In genomic region chr5:103191577-103191976, GRCm38 (mm10) we compare ENCODE assay signal across 17 mouse cellular contexts. TPM values are rescaled to one million over a fixed set of nuclear protein-coding genes. Genes with fewer than 3 reads are reported as not detected.
DNase-seq lines count a peak whose midpoint lies in the region; ATAC-seq and TF ChIP-seq lines count a peak whose summit lies in the region.
"Had no signal": no experiment of that assay in that cellular context is flagged by ENCODE, and none has a peak within 500 bp of the region (broad histone marks: within the 10 kb centered on the region; RNA-seq: fewer than 3 reads in every experiment).

No protein-coding gene starts in this region.

- H3K4me2 ChIP-seq in forebrain, embryonic 13.5 days = no peak overlapping the region
- no peak overlapping the region for H3K4me2 ChIP-seq in hindbrain, embryonic 16.5 days (ENCODE audit: low read length)

- no peak overlapping the region for H3K4me3 ChIP-seq in ES-Bruce4 (ENCODE audit: low read depth, low read length)
- no peak overlapping the region for H3K4me3 ChIP-seq in forebrain, embryonic 13.5 days
- no peak overlapping the region for H3K4me3 ChIP-seq in hindbrain, embryonic 16.5 days (ENCODE audit: low read length)
- H3K4me3 ChIP-seq: heart, adult 2 months had no signal

- H3K9ac ChIP-seq in ES-Bruce4 (ENCODE audit: low read depth, poor library complexity, severe bottlenecking) = no peak overlapping the region
- no peak overlapping the region for H3K9ac ChIP-seq in forebrain, embryonic 13.5 days
- H3K9ac ChIP-seq in hindbrain, embryonic 16.5 days (ENCODE audit: low read depth, low read length) = no peak overlapping the region

- peaks cover 7% of the 10 kb centered on the region for H3K4me1 ChIP-seq in ES-Bruce4 (ENCODE audit: control insufficient read depth, insufficient read depth, low read length)
- peaks cover 38% of the 10 kb centered on the region for H3K4me1 ChIP-seq in forebrain, embryonic 13.5 days
- peaks cover 2% of the 10 kb centered on the region for H3K4me1 ChIP-seq in hindbrain, embryonic 16.5 days (ENCODE audit: control insufficient read depth, insufficient read depth, low read depth, low read length)

- H3K9me3 ChIP-seq in ES-Bruce4 (replicated peaks; ENCODE audit: control insufficient read depth, insufficient read depth, low read length, poor library complexity, severe bottlenecking) = no peaks in the 10 kb centered on the region
- H3K9me3 ChIP-seq in forebrain, embryonic 13.5 days (replicated peaks) = no peaks in the 10 kb centered on the region
- peaks cover 4% of the 10 kb centered on the region for H3K9me3 ChIP-seq in hindbrain, embryonic 16.5 days (ENCODE audit: control insufficient read depth, low read length)

- no peak for TF ChIP-seq POLR2A in ES-Bruce4 (IDR thresholded peaks at IDR 0.05; ENCODE audit: insufficient read depth, low read length)

- peak; percentile 80 for ATAC-seq in forebrain, embryonic 13.5 days
- ATAC-seq in hindbrain, embryonic 16.5 days = 0 out of 2 replicates have a peak, but pooled peaks have one; percentile 46
- no peak for ATAC-seq in megakaryocyte, adult 5-6 weeks (ENCODE audit: poor library complexity, severe bottlenecking)
- ATAC-seq: Patski had no signal

- 16% methylated on average over 4 of the region's 4 CpGs for WGBS in forebrain, embryonic 13.5 days
- WGBS in hindbrain, embryonic 16.5 days = 13% methylated on average over 4 of the region's 4 CpGs

- TF ChIP-seq CTCF in ES-Bruce4 (IDR thresholded peaks at IDR 0.05; ENCODE audit: low read depth, low read length) = no peak

- peak; percentile 10 for DNase-seq in embryo, embryonic 10.5 days (ENCODE audit: low spot score)
- no peak for DNase-seq in embryo, embryonic 10 days (ENCODE audit: low spot score)
- no peak for DNase-seq in lung, postnatal 14 days
- DNase-seq in gastrocnemius, postnatal 25 days = no peak
- DNase-seq: adrenal gland, adult 2 months; cerebellum, adult 9-11 months; heart, adult 2 months; kidney, adult 9 months; thymus, postnatal 4 days had no signal

- no peak overlapping the region for H3K27ac ChIP-seq in ES-Bruce4 (ENCODE audit: insufficient read depth, low read length)
- peak overlapping the region; percentile 64 for H3K27ac ChIP-seq in forebrain, embryonic 13.5 days
- no peak overlapping the region for H3K27ac ChIP-seq in hindbrain, embryonic 16.5 days (ENCODE audit: low read depth, low read length)
- H3K27ac ChIP-seq: heart, adult 2 months; stomach, postnatal 0 days had no signal

- no peaks in the 10 kb centered on the region for H3K27me3 ChIP-seq in ES-Bruce4 (ENCODE audit: control insufficient read depth, insufficient read depth, low read length, poor library complexity, severe bottlenecking)
- H3K27me3 ChIP-seq in forebrain, embryonic 13.5 days = no peaks in the 10 kb centered on the region
- H3K27me3 ChIP-seq in hindbrain, embryonic 16.5 days (replicated peaks; ENCODE audit: control insufficient read depth, insufficient read depth, low read length) = no peaks in the 10 kb centered on the region
- H3K27me3 ChIP-seq: CH12.LX, Patski had no signal

- no peaks in the 10 kb centered on the region for H3K36me3 ChIP-seq in ES-Bruce4 (ENCODE audit: control insufficient read depth, insufficient read depth, low read length, poor library complexity, severe bottlenecking)
- H3K36me3 ChIP-seq in forebrain, embryonic 13.5 days (ENCODE audit: poor library complexity, severe bottlenecking) = no peaks in the 10 kb centered on the region
- H3K36me3 ChIP-seq in hindbrain, embryonic 16.5 days (ENCODE audit: control insufficient read depth, insufficient read depth, low read length) = no peaks in the 10 kb centered on the region

- TF ChIP-seq EP300 in ES-Bruce4 (IDR thresholded peaks at IDR 0.05; ENCODE audit: insufficient read depth, low read depth, low read length) = 0 out of 2 replicates have a peak, but pooled peaks have one; percentile 42

RNA-seq across cellular contexts. Expression of gene Mapk10, which starts 19.6 kb away (rescaled TPM):
- polyA plus RNA-seq in ES-Bruce4 (2011; ENCODE audit: insufficient read depth, insufficient read length, low read depth, missing spikeins) = not detected in 2 replicates
- 53.0 and 57.8 TPM in 2 replicates for polyA plus RNA-seq in forebrain, embryonic 13.5 days (2015; fragmentation: Nextera tagmentation; extraction: Ambion mirVana)
- 92.4 and 96.7 TPM in 2 replicates for polyA plus RNA-seq in hindbrain, embryonic 16.5 days (2015; fragmentation: Nextera tagmentation; extraction: Ambion mirVana)
- total RNA-seq in megakaryocyte, adult 5-6 weeks (2015) = not detected in 2 replicates
- total RNA-seq in megakaryocyte, adult 5-6 weeks (2017) = not detected in 2 replicates
- total RNA-seq in gastrocnemius, postnatal 25 days (2021) = 1 to 10 TPM in 1 of 2 experiments, under 1 TPM in 1; 0.95 to 1.3 TPM
- polyA plus RNA-seq: liver, embryonic 16.5 days had no signal

Comparison
In these comparisons a context has a peak if more than half of its experiments do, and no peak if none do; other contexts are left out.
1. RNA of gene Mapk10, which starts 19.6 kb away (polyA plus RNA-seq): 92.4 to 96.7 TPM in hindbrain, embryonic 16.5 days and 53.0 to 57.8 TPM in forebrain, embryonic 13.5 days; not detected in ES-Bruce4; every median in the first group is over 10 times any median in the second.